Mouse (Mus musculus): ENCODE measurements around the gene Ppm1m. TPM values are rescaled to one million over a fixed set of nuclear protein-coding genes. Genes with fewer than 3 reads are reported as not detected.

Ppm1m gene
- total RNA-seq, 2 experiments from 2014 or later = 18.9 to 19.2 TPM

- no peak for DNase-seq (ENCODE audit: low spot score in 2 of 2)
These were observed 21.5 kb upstream of the Ppm1m start for GRCm38 (mm10) chr9:106220894-106221523.

GRCm38 (mm10) chr9:106216971-106217370 lies 17.4 kb upstream of the Ppm1m start:
- no peak for DNase-seq (ENCODE audit: low spot score in 2 of 2)

GRCm38 (mm10) chr9:106215341-106216125 lies 16.0 kb upstream of the Ppm1m start:
- DNase-seq (ENCODE audit: low spot score in 2 of 2) = no peak

GRCm38 (mm10) chr9:106212594-106212981 lies 13.0 kb upstream of the Ppm1m start:
- DNase-seq (ENCODE audit: low spot score in 2 of 2) = no peak

- DNase-seq (ENCODE audit: low spot score in 2 of 2) = peak; percentile 69 to 91
These were observed 12.4 kb upstream of the Ppm1m start for GRCm38 (mm10) chr9:106211680-106212593.

- no peak for DNase-seq (ENCODE audit: low spot score in 2 of 2)
These were observed 11.5 kb upstream of the Ppm1m start for GRCm38 (mm10) chr9:106210853-106211609.

- DNase-seq (ENCODE audit: low spot score in 2 of 2) = no peak
These were observed 10.4 kb upstream of the Ppm1m start for GRCm38 (mm10) chr9:106209954-106210353.

GRCm38 (mm10) chr9:106208181-106208580 lies 8.6 kb upstream of the Ppm1m start:
- no peak for DNase-seq (ENCODE audit: low spot score in 2 of 2)

GRCm38 (mm10) chr9:106206515-106206914 lies 7.0 kb upstream of the Ppm1m start:
- DNase-seq (ENCODE audit: low spot score in 2 of 2) = no peak

- no peak for DNase-seq (ENCODE audit: low spot score in 2 of 2)
These were observed 6.3 kb upstream of the Ppm1m start for GRCm38 (mm10) chr9:106205713-106206290.

- DNase-seq (ENCODE audit: low spot score in 2 of 2) = no peak
These were observed 4.7 kb upstream of the Ppm1m start for GRCm38 (mm10) chr9:106203990-106204851.

- peak; percentile 89 to 91 for DNase-seq (ENCODE audit: low spot score in 2 of 2)
These were observed 3.5 kb upstream of the Ppm1m start, which contains the start of gene Twf2 for GRCm38 (mm10) chr9:106202819-106203636. Twf2 (plus strand) TSS chr9:106203108.

GRCm38 (mm10) chr9:106201895-106202294 lies 2.3 kb upstream of the Ppm1m start:
- DNase-seq (ENCODE audit: low spot score in 2 of 2) = no peak

- DNase-seq (ENCODE audit: low spot score in 2 of 2) = no peak
These were observed 536 bp downstream of the Ppm1m start for GRCm38 (mm10) chr9:106198962-106199458.

GRCm38 (mm10) chr9:106197732-106198131 lies 1.8 kb downstream of the Ppm1m start:
- DNase-seq (ENCODE audit: low spot score in 2 of 2) = no peak

- no peak for DNase-seq (ENCODE audit: low spot score in 2 of 2)
These were observed 2.3 kb downstream of the Ppm1m start for GRCm38 (mm10) chr9:106197081-106197713.

- DNase-seq (ENCODE audit: low spot score in 2 of 2) = no peak
These were observed 3.9 kb downstream of the Ppm1m start for GRCm38 (mm10) chr9:106195693-106196092.
